Mouse (Mus musculus) stomach, embryonic 16.5 days (tissue): ENCODE data around the gene Cxcr5. TPM values are rescaled to one million over a fixed set of nuclear protein-coding genes. Genes with fewer than 3 reads are reported as not detected.
A peak's percentile ranks its signal among the peaks of the same experiment; 100 is the strongest.

Experiments
- ATAC-seq: fragments of 200-750 bp; cut with Nextera tagmentation; 2 replicates; pipeline ENCODE4 v1.8.0; 2017; ENCODE audit warnings: moderate number of reproducible peaks, moderate TSS enrichment; ENCODE audit not compliant: insufficient read depth, low FRiP score
- H3K27ac ChIP-seq: fragments of 300-500 bp; sonication (generic); 2 replicates; pipeline ENCODE4 v1.5.1; 2014; ENCODE audit warnings: low read length
- H3K27me3 ChIP-seq: fragments of 300-500 bp; sonication (generic); 2 replicates; pipeline ENCODE4 v1.6.1; 2014; ENCODE audit warnings: low read length, control low read depth, mixed read lengths; ENCODE audit not compliant: control insufficient read depth, insufficient read depth
- H3K36me3 ChIP-seq: fragments of 300-500 bp; sonication (generic); 2 replicates; pipeline ENCODE4 v1.6.1; 2014; ENCODE audit warnings: low read length; ENCODE audit not compliant: control insufficient read depth, insufficient read depth
- H3K4me1 ChIP-seq: fragments of 300-500 bp; sonication (generic); 2 replicates; pipeline ENCODE4 v1.6.1; 2014; ENCODE audit warnings: low read length, control low read depth, mixed read lengths; ENCODE audit not compliant: control insufficient read depth, insufficient read depth
- H3K4me2 ChIP-seq: fragments of 300-500 bp; sonication (generic); 2 replicates; pipeline ENCODE4 v1.6.1; 2014; ENCODE audit warnings: low read depth, low read length, mixed read lengths
- H3K4me3 ChIP-seq: fragments of 300-500 bp; sonication (generic); replicated peaks from 2 replicates; pipeline ENCODE4 v1.5.1; 2014; ENCODE audit warnings: mild to moderate bottlenecking, low read length
- H3K9ac ChIP-seq: fragments of 300-500 bp; sonication (generic); 2 replicates; pipeline ENCODE4 v1.6.1; 2014; ENCODE audit warnings: low read length
- H3K9me3 ChIP-seq: fragments of 300-500 bp; sonication (generic); replicated peaks from 2 replicates; pipeline ENCODE4 v1.6.1; 2016; ENCODE audit warnings: low read length, control low read depth; ENCODE audit not compliant: control insufficient read depth
- WGBS: fragments of 180-500 bp; shearing (Covaris S2); extraction: QIAGEN DNeasy Blood & Tissue Kit; methylation state at CpG from one replicate; pipeline ENCODE4 v1.1.7; 2014; 5-methylcytosine and 5-hydroxymethylcytosine counted together
- polyA plus RNA-seq: library from polyadenylated mRNA; unstranded; fragments of >200 nt; fragmentation: Nextera tagmentation; extraction: Ambion mirVana; gene quantifications from 2 replicates; pipeline ENCODE4 v1.2.1, GENCODE M21; 2015

Gene Cxcr5
- polyA plus RNA-seq, 1 experiment from 2014 or later = 0.49 TPM

GRCm38 (mm10) chr9:44515891-44516290 lies 45.8 kb downstream of the Cxcr5 start:
- 81% methylated on average over 5 of the region's 5 CpGs for WGBS
- Histone ChIP-seq H3K9ac (no peak overlapping the region), H3K27ac (peak overlapping the region; percentile 61), H3K4me2 (peak overlapping the region; percentile 38; the same call in 1 of the 2 replicates), H3K4me3 (no peak overlapping the region), H3K9me3 (no peaks in the 10 kb centered on the region), H3K36me3 (no peaks in the 10 kb centered on the region), H3K27me3 (no peaks in the 10 kb centered on the region), H3K4me1 (peaks cover 10% of the 10 kb centered on the region)
- no peak for ATAC-seq

GRCm38 (mm10) chr9:44515131-44515751 lies 46.4 kb downstream of the Cxcr5 start:
- no peaks in the 10 kb centered on the region for H3K36me3 ChIP-seq
- peak; percentile 89 for ATAC-seq
- H3K27ac ChIP-seq = peak overlapping the region; percentile 61
- peaks cover 14% of the 10 kb centered on the region for H3K4me1 ChIP-seq
- 39% methylated on average over 12 of the region's 12 CpGs for WGBS
- peak overlapping the region; percentile 38 for H3K4me2 ChIP-seq
- H3K9ac ChIP-seq = 0 out of 2 replicates have a peak overlapping the region, but pooled peaks have one; percentile 6
- no peaks in the 10 kb centered on the region for H3K27me3 ChIP-seq
- no peaks in the 10 kb centered on the region for H3K9me3 ChIP-seq
- H3K4me3 ChIP-seq = no peak overlapping the region

- Histone ChIP-seq H3K27me3 (no peaks in the 10 kb centered on the region), H3K36me3 (no peaks in the 10 kb centered on the region), H3K4me3 (no peak overlapping the region), H3K4me2 (no peak overlapping the region), H3K4me1 (peaks cover 24% of the 10 kb centered on the region), H3K9ac (no peak overlapping the region), H3K9me3 (no peaks in the 10 kb centered on the region), H3K27ac (no peak overlapping the region)
- no peak for ATAC-seq
- 83% methylated on average over 5 of the region's 5 CpGs for WGBS
These were observed 47.5 kb downstream of the Cxcr5 start for GRCm38 (mm10) chr9:44514147-44514546.

- Histone ChIP-seq H3K4me1 (peaks cover 29% of the 10 kb centered on the region), H3K4me2 (no peak overlapping the region), H3K27ac (no peak overlapping the region), H3K9me3 (no peaks in the 10 kb centered on the region), H3K27me3 (no peaks in the 10 kb centered on the region), H3K4me3 (no peak overlapping the region), H3K9ac (no peak overlapping the region), H3K36me3 (no peaks in the 10 kb centered on the region; the same call in 1 of the 2 replicates)
- no peak for ATAC-seq
- 76% methylated on average over 20 of the region's 20 CpGs for WGBS
These were observed 48.1 kb downstream of the Cxcr5 start for GRCm38 (mm10) chr9:44513610-44514009.

- no peak for ATAC-seq
- WGBS = 86% methylated on average over 11 of the region's 11 CpGs
- no peak overlapping the region for H3K4me3 ChIP-seq
- no peak overlapping the region for H3K27ac ChIP-seq
- no peaks in the 10 kb centered on the region; the same call in 1 of the 2 replicates for H3K36me3 ChIP-seq
- H3K4me1 ChIP-seq = peaks cover 30% of the 10 kb centered on the region
- H3K4me2 ChIP-seq = no peak overlapping the region
- H3K9ac ChIP-seq = no peak overlapping the region
- H3K27me3 ChIP-seq = no peaks in the 10 kb centered on the region
- no peaks in the 10 kb centered on the region for H3K9me3 ChIP-seq
These were observed 48.6 kb downstream of the Cxcr5 start for GRCm38 (mm10) chr9:44513121-44513520.

GRCm38 (mm10) chr9:44512717-44513003 lies 49.0 kb downstream of the Cxcr5 start:
- H3K27ac ChIP-seq = no peak overlapping the region
- H3K36me3 ChIP-seq = peaks cover 3% of the 10 kb centered on the region
- H3K4me3 ChIP-seq = no peak overlapping the region
- H3K4me1 ChIP-seq = peaks cover 30% of the 10 kb centered on the region
- no peak overlapping the region for H3K4me2 ChIP-seq
- H3K9ac ChIP-seq = no peak overlapping the region
- 73% methylated on average over 3 of the region's 3 CpGs for WGBS
- ATAC-seq = no peak
- no peaks in the 10 kb centered on the region for H3K9me3 ChIP-seq
- no peaks in the 10 kb centered on the region for H3K27me3 ChIP-seq

GRCm38 (mm10) chr9:44511935-44512716 lies 49.6 kb downstream of the Cxcr5 start:
- Histone ChIP-seq H3K36me3 (peaks cover 9% of the 10 kb centered on the region), H3K4me1 (peaks cover 30% of the 10 kb centered on the region), H3K9ac (no peak overlapping the region), H3K4me2 (no peak overlapping the region), H3K4me3 (no peak overlapping the region), H3K27me3 (no peaks in the 10 kb centered on the region), H3K27ac (no peak overlapping the region), H3K9me3 (no peaks in the 10 kb centered on the region)
- 74% methylated on average over 9 of the region's 9 CpGs for WGBS
- no peak for ATAC-seq

- H3K4me1 ChIP-seq = peaks cover 30% of the 10 kb centered on the region
- no peaks in the 10 kb centered on the region for H3K27me3 ChIP-seq
- peak overlapping the region; percentile 2; the same call in 1 of the 2 replicates for H3K9ac ChIP-seq
- no peak overlapping the region for H3K4me2 ChIP-seq
- H3K36me3 ChIP-seq = peaks cover 16% of the 10 kb centered on the region
- no peak overlapping the region for H3K4me3 ChIP-seq
- 60% methylated on average over 5 of the region's 5 CpGs for WGBS
- no peaks in the 10 kb centered on the region for H3K9me3 ChIP-seq
- no peak overlapping the region; the same call in 1 of the 2 replicates for H3K27ac ChIP-seq
- no peak for ATAC-seq
These were observed 50.6 kb downstream of the Cxcr5 start for GRCm38 (mm10) chr9:44510872-44511601.
